Mouse (Mus musculus): ENCODE data around the gene Sod2.
"Not testable (repeated sequence)": the region's sequence is repeated elsewhere in the genome, so short reads cannot be mapped to it uniquely, and the experiment has no call there.

Gene Sod2

GRCm38 (mm10) chr17:13006546-13006945, at the start of gene Sod2:
Gene Sod2, plus strand, starts transcription at chr17:13006846.
- CTCF ChIA-PET = interaction anchor here (0.7 kb wide), 1 partner anchor 15 kb away, joined by 3 read pairs; no protein-coding TSS in a partner anchor

GRCm38 (mm10) chr17:12959377-12959776, 47.3 kb upstream of the Sod2 start:
- CTCF ChIA-PET = not testable (repeated sequence)

GRCm38 (mm10) chr17:12960331-12960873, 46.2 kb upstream of the Sod2 start, which contains the start of gene Acat2:
Gene Acat2, minus strand, starts transcription at chr17:12960747.
- CTCF ChIA-PET = interaction anchor here (0.6 kb wide), 1 partner anchor 25 kb away, joined by 10 read pairs; no protein-coding TSS in a partner anchor

GRCm38 (mm10) chr17:12963476-12963875, 43.2 kb upstream of the Sod2 start:
- CTCF ChIA-PET = interaction anchor here (0.5 kb wide), 1 partner anchor 57 kb away, joined by 3 read pairs; no protein-coding TSS in a partner anchor

GRCm38 (mm10) chr17:12967173-12967572, 39.5 kb upstream of the Sod2 start:
- CTCF ChIA-PET = no interaction called here

GRCm38 (mm10) chr17:12973851-12974250, 32.8 kb upstream of the Sod2 start:
- CTCF ChIA-PET = no interaction called here

- CTCF ChIA-PET = no interaction called here
Observed at GRCm38 (mm10) chr17:12978546-12978945, 28.1 kb upstream of the Sod2 start.

GRCm38 (mm10) chr17:12983988-12984387, 22.7 kb upstream of the Sod2 start:
- CTCF ChIA-PET = no interaction called here

- CTCF ChIA-PET = interaction anchor here (0.6 kb wide), 1 partner anchor 67 kb away, joined by 3 read pairs; no protein-coding TSS in a partner anchor
Observed at GRCm38 (mm10) chr17:12988096-12988495, 18.6 kb upstream of the Sod2 start.

GRCm38 (mm10) chr17:12990567-12991145, 16.0 kb upstream of the Sod2 start:
- CTCF ChIA-PET = no interaction called here

GRCm38 (mm10) chr17:12991194-12991634, 15.4 kb upstream of the Sod2 start:
- CTCF ChIA-PET = interaction anchor here (0.6 kb wide), 1 partner anchor 16 kb away, joined by 3 read pairs; the partner anchor contains the start of gene Sod2

- CTCF ChIA-PET = interaction anchor here (0.6 to 1.0 kb wide), 2 partner anchors 9 to 15 kb away, joined by 3 read pairs; partner anchors contain the start of gene Sod2
Observed at GRCm38 (mm10) chr17:12991635-12992358, 14.8 kb upstream of the Sod2 start.

GRCm38 (mm10) chr17:12992470-12992991, 14.1 kb upstream of the Sod2 start:
- CTCF ChIA-PET = interaction anchor here (1.0 kb wide), 1 partner anchor 9 kb away, joined by 3 read pairs; no protein-coding TSS in a partner anchor

GRCm38 (mm10) chr17:12994069-12994468, 12.6 kb upstream of the Sod2 start, which contains the start of gene Wtap:
Gene Wtap, minus strand, starts transcription at chr17:12994169.
- CTCF ChIA-PET = no interaction called here

- CTCF ChIA-PET = interaction anchor here (0.9 to 1.5 kb wide), 2 partner anchors 11 to 13 kb away, joined by 3 read pairs; no protein-coding TSS in a partner anchor
Observed at GRCm38 (mm10) chr17:12996345-12996744, 10.3 kb upstream of the Sod2 start.

- CTCF ChIA-PET = interaction anchor here (1.0 kb wide), 1 partner anchor 11 kb away, joined by 5 read pairs; no protein-coding TSS in a partner anchor
Observed at GRCm38 (mm10) chr17:12997890-12998289, 8.8 kb upstream of the Sod2 start.

- CTCF ChIA-PET = no interaction called here
Observed at GRCm38 (mm10) chr17:12999069-12999468, 7.6 kb upstream of the Sod2 start.

- CTCF ChIA-PET = not testable (repeated sequence)
Observed at GRCm38 (mm10) chr17:13002243-13002642, 4.4 kb upstream of the Sod2 start.

GRCm38 (mm10) chr17:13004436-13004835, 2.2 kb upstream of the Sod2 start:
- CTCF ChIA-PET = not testable (repeated sequence)

- CTCF ChIA-PET = interaction anchor here (0.7 kb wide), 1 partner anchor 15 kb away, joined by 3 read pairs; no protein-coding TSS in a partner anchor
Observed at GRCm38 (mm10) chr17:13006984-13007383, 338 bp downstream of the Sod2 start.

GRCm38 (mm10) chr17:13007730-13008425, 1.2 kb downstream of the Sod2 start:
- CTCF ChIA-PET = interaction anchor here (0.5 to 0.7 kb wide), 2 partner anchors 11 to 635 kb away, joined by 3 to 5 read pairs; no protein-coding TSS in a partner anchor

All from spleen, embryonic (tissue).